Mouse (Mus musculus): ENCODE measurements around the gene Tor4a. TPM values are rescaled to one million over a fixed set of nuclear protein-coding genes. Genes with fewer than 3 reads are reported as not detected.

Gene Tor4a
- polyA plus RNA-seq, 1 experiment from 2014 or later, result 1.5 TPM

DNA sequence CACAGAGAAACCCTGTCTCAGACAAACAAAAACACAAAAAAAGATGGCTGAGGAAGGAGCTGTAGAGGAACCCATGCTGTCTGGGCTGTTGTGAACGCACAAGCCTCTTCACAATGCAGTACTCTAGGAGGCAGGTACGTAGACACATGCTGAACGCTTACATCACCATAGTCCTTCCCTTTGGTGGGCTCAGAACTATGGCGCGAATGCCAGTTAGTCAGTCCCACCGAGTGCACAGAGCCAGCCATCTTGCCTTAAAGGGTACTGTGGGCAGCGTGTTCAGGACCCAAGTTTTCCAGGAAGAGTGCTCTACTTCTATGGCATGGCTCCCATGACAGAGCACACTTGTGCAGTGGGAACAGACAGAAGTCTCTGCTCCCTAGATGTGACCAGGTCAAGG lies 12.2 kb downstream of the Tor4a start:
- peaks cover 46% of the 10 kb centered on the region for H3K4me1 ChIP-seq
- no peak for ATAC-seq (ENCODE audit: low FRiP score, low read depth)
- H3K4me2 ChIP-seq (replicated peaks), result peak overlapping the region; percentile 77
- no peak overlapping the region; the same call in 1 of the 2 replicates for H3K4me3 ChIP-seq
- peaks cover 8% of the 10 kb centered on the region; the same call in 1 of the 2 replicates for H3K36me3 ChIP-seq
- H3K27ac ChIP-seq, result peak overlapping the region; percentile 96; the same call in 1 of the 2 replicates
- no peak overlapping the region for H3K9ac ChIP-seq
- H3K9me3 ChIP-seq, result no peaks in the 10 kb centered on the region
- whole genome bisulfite sequencing, result 90% methylated on average over 7 of the region's 7 CpGs
- H3K27me3 ChIP-seq (replicated peaks), result 0 out of 2 replicates have a peak, but pooled peaks cover 3% of the 10 kb centered on the region

DNA sequence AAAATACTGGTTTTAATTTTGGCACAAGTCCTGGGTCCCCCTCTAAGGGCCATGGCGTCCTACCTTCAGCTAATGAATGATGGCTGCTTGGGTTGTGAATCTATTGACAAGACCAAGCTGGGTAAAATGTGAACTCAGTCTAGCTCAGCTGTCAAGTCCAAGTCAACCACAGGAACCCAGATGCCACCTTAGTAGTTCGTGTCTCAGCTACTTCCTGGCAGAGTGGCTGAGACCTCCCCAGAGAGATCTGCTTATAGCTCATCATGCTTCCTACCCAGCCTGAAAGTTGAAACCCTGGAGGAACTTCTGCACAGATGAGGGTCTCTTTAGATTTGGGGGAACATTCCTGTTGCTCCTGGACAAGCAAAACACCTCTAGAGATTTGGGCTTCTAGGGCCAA lies 13.3 kb downstream of the Tor4a start:
- Histone ChIP-seq H3K9me3 (no peaks in the 10 kb centered on the region), H3K4me1 (peaks cover 57% of the 10 kb centered on the region), H3K9ac (0 out of 2 replicates have a peak overlapping the region, but pooled peaks have one; percentile 92), H3K36me3 (peaks cover 8% of the 10 kb centered on the region; the same call in 1 of the 2 replicates), H3K27me3 (replicated peaks) (0 out of 2 replicates have a peak, but pooled peaks cover 3% of the 10 kb centered on the region), H3K4me2 (replicated peaks) (peak overlapping the region; percentile 77), H3K27ac (no peak overlapping the region), H3K4me3 (peak overlapping the region; percentile 82)
- ATAC-seq (ENCODE audit: low FRiP score, low read depth), result no peak
- 44% methylated on average over 2 of the region's 2 CpGs for WGBS

DNA sequence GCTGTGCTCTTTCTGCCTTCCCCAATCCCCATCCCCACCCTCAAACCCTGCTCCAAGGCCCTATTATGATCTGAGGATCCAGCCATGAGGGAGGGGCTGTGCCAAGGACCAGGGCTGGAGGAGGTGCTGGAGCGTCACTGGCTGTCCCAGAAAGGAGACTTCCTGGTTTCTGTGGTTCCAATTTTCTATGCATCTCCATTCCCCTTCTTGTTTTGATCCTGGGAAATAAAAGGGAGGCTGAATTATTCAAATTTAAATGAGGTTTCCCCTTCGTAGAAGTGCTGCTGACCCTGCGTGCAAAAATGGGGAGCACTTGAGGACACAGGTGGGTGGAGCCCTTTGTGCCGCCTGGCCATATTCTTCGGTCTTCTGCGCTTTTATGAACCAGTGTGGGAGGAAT lies 14.0 kb downstream of the Tor4a start:
- no peak for ATAC-seq (ENCODE audit: low FRiP score, low read depth)
- peaks cover 63% of the 10 kb centered on the region for H3K4me1 ChIP-seq
- H3K9me3 ChIP-seq, result no peaks in the 10 kb centered on the region
- 0 out of 2 replicates have a peak, but pooled peaks cover 3% of the 10 kb centered on the region for H3K27me3 ChIP-seq (replicated peaks)
- peaks cover 8% of the 10 kb centered on the region; the same call in 1 of the 2 replicates for H3K36me3 ChIP-seq
- peak overlapping the region; percentile 82 for H3K4me3 ChIP-seq
- peak overlapping the region; percentile 77 for H3K4me2 ChIP-seq (replicated peaks)
- H3K27ac ChIP-seq, result 0 out of 2 replicates have a peak overlapping the region, but pooled peaks have one; percentile 37
- whole genome bisulfite sequencing, result 5% methylated on average over 6 of the region's 6 CpGs
- peak overlapping the region; percentile 92; the same call in 1 of the 2 replicates for H3K9ac ChIP-seq

DNA sequence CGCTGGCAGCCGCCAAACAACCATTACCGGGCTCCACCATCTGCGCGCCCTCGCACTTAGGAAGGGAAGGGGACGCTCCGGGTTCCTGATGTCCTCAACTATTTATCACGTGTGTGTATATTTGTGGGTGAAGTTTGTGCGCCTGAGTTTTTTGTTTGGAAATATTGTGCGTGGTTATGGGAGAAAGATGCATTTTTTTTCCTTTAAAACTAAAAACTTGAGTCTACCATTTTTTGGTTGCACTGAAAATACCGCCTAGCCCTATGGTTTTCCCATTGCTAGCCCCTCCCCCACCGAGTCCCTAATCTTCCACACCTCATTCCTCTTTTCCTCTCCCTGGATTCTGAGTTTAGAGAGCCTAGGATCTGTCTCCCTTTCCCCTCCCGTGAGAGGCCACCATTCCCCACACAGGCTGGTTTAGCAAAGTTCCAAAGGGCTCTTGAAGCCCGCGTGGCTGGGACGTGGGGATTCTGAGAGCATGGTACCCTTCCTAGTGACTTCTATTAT lies 14.7 kb downstream of the Tor4a start:
- WGBS, result under 1% methylated on average over 17 of the region's 17 CpGs
- Histone ChIP-seq H3K9ac (peak overlapping the region; percentile 92), H3K27ac (peak overlapping the region; percentile 86; the same call in 1 of the 2 replicates), H3K27me3 (replicated peaks) (0 out of 2 replicates have a peak, but pooled peaks cover 3% of the 10 kb centered on the region), H3K4me3 (peak overlapping the region; percentile 82), H3K4me2 (replicated peaks) (peak overlapping the region; percentile 77), H3K36me3 (peaks cover 8% of the 10 kb centered on the region; the same call in 1 of the 2 replicates), H3K4me1 (peaks cover 70% of the 10 kb centered on the region), H3K9me3 (no peaks in the 10 kb centered on the region)
- ATAC-seq (ENCODE audit: low FRiP score, low read depth), result no peak

DNA sequence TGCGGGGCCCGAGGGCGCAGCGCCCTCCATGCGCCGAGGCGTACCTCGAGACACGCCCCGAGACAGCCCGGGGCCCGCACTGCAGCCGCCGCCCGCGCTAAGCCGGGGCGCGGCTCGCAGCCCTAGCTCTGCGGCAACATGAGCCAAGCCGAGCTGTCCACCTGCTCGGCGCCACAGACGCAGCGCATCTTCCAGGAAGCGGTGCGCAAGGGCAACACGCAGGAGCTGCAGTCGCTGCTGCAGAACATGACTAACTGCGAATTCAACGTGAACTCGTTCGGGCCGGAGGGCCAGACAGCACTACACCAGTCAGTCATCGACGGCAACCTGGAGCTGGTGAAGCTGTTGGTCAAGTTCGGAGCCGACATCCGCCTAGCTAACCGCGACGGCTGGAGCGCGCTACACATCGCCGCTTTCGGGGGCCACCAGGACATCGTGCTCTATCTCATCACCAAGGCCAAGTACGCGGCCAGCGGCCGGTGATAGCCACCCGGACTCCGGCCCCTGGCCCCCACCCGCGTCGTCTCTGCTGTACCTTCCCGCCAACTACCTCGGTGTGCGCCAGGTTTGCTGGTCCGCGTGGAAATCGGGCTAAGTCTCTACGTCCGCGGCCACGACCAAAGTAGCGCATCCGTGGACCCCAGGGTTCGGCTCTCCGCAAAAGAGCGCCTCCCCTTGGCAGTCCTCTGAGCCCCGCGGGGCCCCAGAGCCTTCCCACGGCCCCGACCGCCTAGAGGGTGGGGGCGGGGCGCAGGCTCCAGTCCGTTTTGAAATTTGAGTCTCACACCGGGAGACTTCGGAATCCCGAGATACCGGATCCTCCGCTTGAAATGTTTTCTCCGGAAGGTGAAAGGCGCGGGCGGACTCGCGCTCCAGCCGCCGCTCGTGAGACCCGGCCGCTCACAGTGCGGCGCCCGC lies 15.5 kb downstream of the Tor4a start:
- H3K9ac ChIP-seq, result peak overlapping the region; percentile 92
- peak overlapping the region; percentile 77 for H3K4me2 ChIP-seq (replicated peaks)
- H3K36me3 ChIP-seq, result peaks cover 8% of the 10 kb centered on the region; the same call in 1 of the 2 replicates
- peak; percentile 31 for ATAC-seq (ENCODE audit: low FRiP score, low read depth)
- H3K27ac ChIP-seq, result peak overlapping the region; percentile 86
- peaks cover 78% of the 10 kb centered on the region for H3K4me1 ChIP-seq
- no peaks in the 10 kb centered on the region for H3K9me3 ChIP-seq
- H3K27me3 ChIP-seq (replicated peaks), result 0 out of 2 replicates have a peak, but pooled peaks cover 3% of the 10 kb centered on the region
- H3K4me3 ChIP-seq, result peak overlapping the region; percentile 82
- under 1% methylated on average over 99 of the region's 100 CpGs for WGBS

DNA sequence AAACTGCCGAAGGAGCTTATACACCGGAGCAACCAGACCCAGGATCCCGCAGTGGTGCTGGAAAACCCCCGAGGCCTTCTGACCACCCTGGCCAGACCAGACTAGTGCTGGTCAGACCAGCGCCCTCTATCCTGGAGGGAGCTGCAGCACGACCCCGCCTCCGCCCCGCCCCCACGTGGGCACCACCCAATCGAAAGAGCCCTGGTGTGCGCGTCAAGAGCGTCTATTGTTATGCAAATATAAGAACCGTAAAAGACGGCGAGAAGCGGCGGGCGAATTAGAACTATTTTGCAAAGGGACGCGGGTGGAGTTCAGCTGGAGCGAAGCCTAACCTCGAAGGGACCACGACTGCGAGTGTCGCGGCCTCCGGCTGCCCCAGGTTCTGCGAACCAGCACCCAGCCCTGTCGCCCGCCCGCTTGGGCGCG lies 16.2 kb downstream of the Tor4a start, which contains the start of gene Nrarp:
Gene Nrarp (plus strand): TSS at position 281 of the 426 bp plus-strand sequence.
- H3K4me2 ChIP-seq (replicated peaks), result peak within 1 kb of the TSS; percentile 77
- peak; percentile 86 for ATAC-seq (ENCODE audit: low FRiP score, low read depth)
- H3K36me3 ChIP-seq, result peaks cover 8% of the 10 kb centered on the region; the same call in 1 of the 2 replicates
- H3K9ac ChIP-seq, result peak within 1 kb of the TSS; percentile 92
- peak within 1 kb of the TSS; percentile 82 for H3K4me3 ChIP-seq
- no peaks in the 10 kb centered on the region for H3K9me3 ChIP-seq
- H3K4me1 ChIP-seq, result peaks cover 78% of the 10 kb centered on the region
- 0 out of 2 replicates have a peak, but pooled peaks cover 3% of the 10 kb centered on the region for H3K27me3 ChIP-seq (replicated peaks)
- H3K27ac ChIP-seq, result peak within 1 kb of the TSS; percentile 86
- WGBS, result under 1% methylated on average over 35 of the region's 35 CpGs

DNA sequence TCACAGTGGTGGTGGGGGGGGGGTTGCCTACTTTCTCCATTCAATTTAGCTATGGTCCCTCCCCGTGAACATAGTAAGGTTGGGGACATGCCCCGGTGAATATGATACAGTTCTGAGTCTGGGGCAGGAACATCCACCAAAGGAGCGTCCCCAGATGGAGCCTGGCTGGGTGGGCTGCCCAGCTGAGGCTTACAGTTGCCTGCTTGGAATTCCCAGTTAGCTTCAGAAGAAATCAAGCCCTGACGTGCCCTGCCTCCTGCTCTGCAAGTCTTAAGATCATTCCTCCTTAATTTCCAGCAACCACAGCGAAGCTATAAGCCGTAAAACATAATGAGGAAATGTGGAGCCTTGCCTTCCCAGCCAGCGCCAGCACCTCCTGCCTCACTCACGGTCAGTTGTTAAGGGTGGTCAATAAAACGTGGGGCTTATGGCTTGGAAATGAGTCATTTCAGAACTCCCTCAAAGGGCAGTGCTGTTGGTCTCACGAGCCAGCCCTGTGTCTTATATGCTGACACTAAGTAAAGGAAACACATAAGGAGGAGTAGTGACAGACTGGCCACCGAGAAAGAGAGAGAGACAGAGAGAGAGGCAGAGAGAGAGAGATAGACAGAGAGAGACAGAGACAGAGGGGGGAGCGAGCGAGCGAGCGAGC lies 17.0 kb downstream of the Tor4a start:
- Histone ChIP-seq H3K9ac (peak overlapping the region; percentile 92; the same call in 1 of the 2 replicates), H3K9me3 (no peaks in the 10 kb centered on the region), H3K4me3 (peak overlapping the region; percentile 82), H3K27me3 (replicated peaks) (0 out of 2 replicates have a peak, but pooled peaks cover 3% of the 10 kb centered on the region), H3K27ac (peak overlapping the region; percentile 55; the same call in 1 of the 2 replicates), H3K4me1 (peaks cover 77% of the 10 kb centered on the region), H3K4me2 (replicated peaks) (peak overlapping the region; percentile 77), H3K36me3 (peaks cover 8% of the 10 kb centered on the region; the same call in 1 of the 2 replicates)
- WGBS, result 16% methylated on average over 15 of the region's 15 CpGs
- no peak for ATAC-seq (ENCODE audit: low FRiP score, low read depth)

DNA sequence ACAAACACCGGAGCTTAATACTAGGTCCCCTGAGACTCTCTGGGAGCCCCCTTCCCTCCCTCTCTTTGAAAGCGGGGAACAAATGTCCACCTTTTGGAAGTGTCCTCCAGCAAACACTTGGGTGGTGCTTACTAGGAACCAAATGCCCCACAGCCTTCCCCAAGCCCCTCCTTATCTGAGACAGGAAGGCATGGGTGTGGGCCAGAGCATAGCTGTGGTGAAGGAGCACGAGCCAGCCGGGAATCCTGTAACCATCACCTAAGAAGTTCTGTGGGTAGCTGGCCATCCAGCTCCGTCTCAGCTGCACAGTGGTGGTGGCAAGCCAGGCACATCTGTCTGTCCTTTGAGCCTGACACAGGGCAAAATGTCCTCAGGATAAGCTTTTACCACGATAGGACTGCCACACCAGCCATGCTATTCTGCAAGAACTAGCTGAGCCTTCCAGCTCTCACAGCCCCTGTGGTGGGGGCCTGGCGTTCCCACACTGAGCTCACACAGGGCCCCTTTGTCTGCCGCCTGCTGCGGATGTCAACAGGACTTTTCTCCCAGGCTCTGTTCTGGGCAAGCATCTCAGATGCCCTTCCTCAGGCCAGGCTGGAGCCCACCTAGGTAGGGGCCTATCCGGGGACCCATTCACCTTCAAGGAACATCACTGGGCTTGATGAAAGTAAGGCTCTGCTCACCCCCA lies 18.3 kb downstream of the Tor4a start:
- peaks cover 66% of the 10 kb centered on the region for H3K4me1 ChIP-seq
- WGBS, result 17% methylated on average over 10 of the region's 10 CpGs
- no peaks in the 10 kb centered on the region for H3K9me3 ChIP-seq
- peak overlapping the region; percentile 56 for H3K4me2 ChIP-seq (replicated peaks)
- no peak for ATAC-seq (ENCODE audit: low FRiP score, low read depth)
- 0 out of 2 replicates have a peak, but pooled peaks cover under 1% of the 10 kb centered on the region for H3K36me3 ChIP-seq
- H3K9ac ChIP-seq, result peak overlapping the region; percentile 9; the same call in 1 of the 2 replicates
- 0 out of 2 replicates have a peak, but pooled peaks cover 3% of the 10 kb centered on the region for H3K27me3 ChIP-seq (replicated peaks)
- H3K27ac ChIP-seq, result peak overlapping the region; percentile 57
- H3K4me3 ChIP-seq, result no peak overlapping the region

DNA sequence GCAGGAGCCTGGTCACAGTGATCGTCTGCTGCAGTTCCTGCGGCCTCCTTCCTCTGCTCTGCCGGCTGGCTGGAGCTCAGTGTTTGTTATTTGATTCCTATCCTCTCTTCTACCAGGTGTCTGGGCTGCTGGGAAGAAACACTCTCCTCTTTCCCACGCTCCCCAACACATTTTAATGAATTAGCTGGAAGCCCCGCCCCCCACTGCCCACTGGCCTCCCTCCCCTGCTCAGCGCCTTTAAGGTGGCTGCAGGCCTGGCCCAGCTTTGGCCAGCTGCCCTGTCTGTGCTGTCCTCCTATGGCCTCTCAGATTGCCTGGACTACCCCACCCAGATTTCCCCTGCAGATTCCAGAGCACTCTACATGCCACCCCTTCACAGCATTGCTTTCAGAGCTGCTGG lies 19.0 kb downstream of the Tor4a start:
- peak overlapping the region; percentile 56 for H3K4me2 ChIP-seq (replicated peaks)
- under 1% methylated on average over 6 of the region's 6 CpGs for WGBS
- ATAC-seq (ENCODE audit: low FRiP score, low read depth), result no peak
- peak overlapping the region; percentile 33; the same call in 1 of the 2 replicates for H3K9ac ChIP-seq
- H3K36me3 ChIP-seq, result no peaks in the 10 kb centered on the region
- peaks cover 59% of the 10 kb centered on the region for H3K4me1 ChIP-seq
- 0 out of 2 replicates have a peak, but pooled peaks cover 3% of the 10 kb centered on the region for H3K27me3 ChIP-seq (replicated peaks)
- H3K4me3 ChIP-seq, result peak overlapping the region; percentile 18; the same call in 1 of the 2 replicates
- H3K9me3 ChIP-seq, result no peaks in the 10 kb centered on the region
- peak overlapping the region; percentile 74 for H3K27ac ChIP-seq

DNA sequence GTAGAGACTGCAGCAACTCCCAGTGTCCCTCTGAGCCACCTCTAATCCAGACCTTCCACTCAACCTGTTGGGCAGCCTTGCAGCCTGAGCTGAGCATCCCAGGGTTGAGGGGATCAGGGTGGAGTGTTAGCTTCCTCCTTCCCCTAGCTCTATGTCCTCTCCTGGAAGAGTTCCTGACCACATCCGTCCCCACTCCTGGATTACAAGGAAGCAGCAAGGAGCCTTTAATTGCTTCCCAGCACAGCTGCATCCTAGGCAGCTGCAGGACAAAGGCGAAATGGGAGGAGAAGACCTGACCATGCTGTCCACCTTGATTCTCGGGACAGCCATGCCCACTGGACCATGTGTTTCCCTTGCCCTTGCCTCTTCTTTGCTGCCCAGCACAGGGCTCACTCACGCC lies 19.6 kb downstream of the Tor4a start:
- peaks cover 56% of the 10 kb centered on the region for H3K4me1 ChIP-seq
- no peaks in the 10 kb centered on the region for H3K9me3 ChIP-seq
- no peak for ATAC-seq (ENCODE audit: low FRiP score, low read depth)

DNA sequence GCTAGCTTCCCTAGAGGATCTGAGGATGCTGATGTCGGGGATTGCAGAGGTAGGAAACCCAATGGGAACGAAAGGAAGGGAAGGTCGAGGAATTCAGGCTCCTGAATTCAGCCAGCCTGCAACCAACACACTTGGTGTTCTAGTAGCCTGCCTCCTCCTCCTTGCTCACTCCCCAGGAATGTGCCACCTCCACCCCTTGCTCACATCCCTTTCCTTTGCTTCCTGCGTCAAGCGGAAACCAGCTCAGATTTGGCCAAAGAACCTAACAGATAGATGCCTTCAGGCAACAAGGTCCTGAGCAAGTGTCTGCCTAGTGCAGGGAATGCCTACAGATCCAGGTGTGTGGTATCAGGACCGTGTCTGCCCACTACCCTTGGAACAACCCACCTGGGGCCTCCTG lies 20.1 kb downstream of the Tor4a start:
- Histone ChIP-seq H3K4me1 (peaks cover 56% of the 10 kb centered on the region), H3K27me3 (replicated peaks) (0 out of 2 replicates have a peak, but pooled peaks cover 3% of the 10 kb centered on the region), H3K9me3 (no peaks in the 10 kb centered on the region), H3K4me3 (no peak overlapping the region; the same call in 1 of the 2 replicates), H3K9ac (peak overlapping the region; percentile 33), H3K4me2 (replicated peaks) (peak overlapping the region; percentile 56), H3K27ac (no peak overlapping the region), H3K36me3 (no peaks in the 10 kb centered on the region)
- no peak for ATAC-seq (ENCODE audit: low FRiP score, low read depth)
- 69% methylated on average over 6 of the region's 6 CpGs for WGBS

More for the DNA sequence above, 19.6 kb downstream of the Tor4a start:
- Histone ChIP-seq H3K27ac (peak overlapping the region; percentile 74; the same call in 1 of the 2 replicates), H3K27me3 (replicated peaks) (0 out of 2 replicates have a peak, but pooled peaks cover 3% of the 10 kb centered on the region), H3K4me2 (replicated peaks) (peak overlapping the region; percentile 56), H3K36me3 (no peaks in the 10 kb centered on the region), H3K9ac (peak overlapping the region; percentile 33), H3K4me3 (peak overlapping the region; percentile 18; the same call in 1 of the 2 replicates)
- WGBS, result 21% methylated on average over 4 of the region's 4 CpGs
